Mouse (Mus musculus) embryonic facial prominence, embryonic 10.5 days (tissue): Measurements from ENCODE around the gene Fam234b. TPM values are rescaled to one million over a fixed set of nuclear protein-coding genes. Genes with fewer than 3 reads are reported as not detected.

ENCODE experiments used
- DNase-seq: peaks from one replicate; pipeline ENCODE4 v3.0.0-alpha.2; 2017; ENCODE audit warnings: low spot score
- H3K27ac ChIP-seq: fragments of 300-500 bp; sonication (generic); replicated peaks from 2 replicates; pipeline ENCODE4 v1.5.1; 2016; ENCODE audit warnings: mild to moderate bottlenecking
- H3K27me3 ChIP-seq: fragments of 300-500 bp; sonication (generic); replicated peaks from 2 replicates; pipeline ENCODE4 v1.6.1; 2016; ENCODE audit warnings: low read depth, mild to moderate bottlenecking; ENCODE audit not compliant: poor library complexity, severe bottlenecking
- H3K36me3 ChIP-seq: fragments of 300-500 bp; sonication (generic); replicated peaks from 2 replicates; pipeline ENCODE4 v1.6.1; 2016; ENCODE audit warnings: mild to moderate bottlenecking, moderate library complexity
- H3K4me1 ChIP-seq: fragments of 300-500 bp; sonication (generic); 2 replicates; pipeline ENCODE4 v1.6.1; 2016
- H3K4me3 ChIP-seq: fragments of 300-500 bp; sonication (generic); 2 replicates; pipeline ENCODE4 v1.5.1; 2016; ENCODE audit warnings: mild to moderate bottlenecking, moderate library complexity
- H3K9me3 ChIP-seq: fragments of 300-500 bp; sonication (generic); 2 replicates; pipeline ENCODE4 v1.6.1; 2016; ENCODE audit warnings: mild to moderate bottlenecking
- WGBS: fragments of 180-500 bp; shearing (Covaris S2); methylation state at CpG from one replicate; pipeline ENCODE4 v1.1.7; 2016; 5-methylcytosine and 5-hydroxymethylcytosine counted together
- polyA plus RNA-seq: library from polyadenylated mRNA; unstranded; fragments of >200 nt; fragmentation: Nextera tagmentation; extraction: Ambion mirVana; gene quantifications from 2 replicates; pipeline ENCODE4 v1.2.1, GENCODE M21; 2016

Fam234b gene
- polyA plus RNA-seq, 1 experiment from 2014 or later = 18.4 TPM

DNA sequence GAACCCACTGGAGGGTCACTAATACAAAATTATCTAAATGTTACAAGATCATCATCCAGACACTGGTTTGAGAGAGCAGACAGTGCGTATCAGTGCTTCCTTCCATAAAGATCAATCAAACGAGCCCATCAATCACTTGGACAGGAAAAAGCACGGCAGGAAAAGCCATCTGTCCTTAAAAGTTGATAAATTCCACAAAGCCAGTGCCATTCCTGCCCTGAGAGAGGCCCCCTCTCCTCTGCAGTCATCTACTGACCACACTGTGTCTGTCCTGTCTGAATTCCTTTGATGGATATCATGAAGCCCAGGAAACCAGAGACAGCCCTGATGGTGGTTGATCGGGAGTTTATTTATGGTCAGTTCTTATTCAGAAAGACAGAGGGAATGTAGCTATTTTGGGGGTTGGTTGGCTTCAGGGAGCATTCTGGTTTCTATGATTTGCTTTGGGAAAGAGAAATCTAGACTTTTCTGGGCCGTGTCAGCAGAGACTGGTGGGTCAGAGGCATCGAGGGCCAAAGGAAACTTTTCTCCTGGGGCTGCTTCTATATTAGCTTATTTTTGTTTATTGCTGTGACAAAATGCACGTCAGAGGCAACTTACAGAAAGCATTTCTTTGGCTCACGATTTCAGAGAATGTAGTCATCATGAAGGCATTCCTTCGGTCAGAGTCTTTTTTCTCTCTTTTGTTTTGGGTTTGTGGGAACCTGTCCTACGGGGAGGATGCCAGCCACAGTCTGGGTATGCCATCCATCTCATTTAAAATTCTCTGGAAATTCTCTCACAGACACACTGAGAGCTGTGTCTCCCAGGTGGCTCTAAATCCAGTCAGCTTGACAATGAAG lies 10.5 kb upstream of the Fam234b start:
- no peak overlapping the region for H3K4me3 ChIP-seq
- no peak overlapping the region for H3K27ac ChIP-seq
- 0 out of 2 replicates have a peak, but pooled peaks cover 6% of the 10 kb centered on the region for H3K27me3 ChIP-seq
- no peak for DNase-seq
- 72% methylated on average over 10 of the region's 10 CpGs for WGBS
- no peaks in the 10 kb centered on the region for H3K36me3 ChIP-seq
- H3K4me1 ChIP-seq = peaks cover 16% of the 10 kb centered on the region
- no peaks in the 10 kb centered on the region for H3K9me3 ChIP-seq

DNA sequence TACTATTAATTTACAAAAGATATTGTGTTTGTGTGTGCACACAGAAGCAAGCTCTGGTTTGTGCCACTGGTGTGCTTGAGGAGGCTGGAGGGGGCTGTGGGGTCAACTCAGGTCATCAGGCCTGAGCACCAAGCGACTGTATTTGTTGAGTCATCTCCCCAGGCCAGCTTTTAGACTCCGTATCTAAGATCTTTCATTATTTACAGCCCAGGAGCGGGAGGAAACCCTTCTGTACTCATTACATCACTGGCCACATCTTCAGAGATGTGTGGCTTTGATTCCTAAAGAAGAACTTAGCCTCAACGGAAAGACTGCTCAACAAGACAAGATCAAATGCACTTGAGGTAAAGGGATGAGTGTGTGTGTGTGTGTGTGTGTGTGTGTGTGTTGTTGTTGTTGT lies 9.1 kb upstream of the Fam234b start:
- no peak overlapping the region for H3K27ac ChIP-seq
- 78% methylated on average over 4 of the region's 4 CpGs for WGBS
- DNase-seq = no peak

DNA sequence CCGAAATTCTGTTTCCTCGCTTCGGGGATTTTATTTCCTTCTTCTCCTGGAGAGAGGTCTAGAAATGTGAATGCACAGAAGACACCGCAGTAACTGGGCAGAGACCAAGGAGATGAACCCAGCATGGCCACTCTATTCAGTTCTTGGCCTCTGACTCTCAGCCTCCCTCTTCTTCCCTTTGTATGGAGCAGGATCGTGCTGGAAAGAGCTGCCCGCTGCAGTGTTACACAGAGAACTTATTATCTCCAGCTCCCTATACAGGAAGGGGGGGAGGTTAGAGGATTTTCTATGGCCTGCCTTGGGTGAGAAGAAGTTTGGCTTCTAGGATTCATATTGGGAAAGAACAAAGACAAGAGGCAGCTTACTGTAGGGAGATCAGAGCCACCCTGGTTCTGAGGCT lies 7.7 kb upstream of the Fam234b start:
- WGBS = 62% methylated on average over 6 of the region's 6 CpGs
- peaks cover 4% of the 10 kb centered on the region; the same call in 1 of the 2 replicates for H3K27me3 ChIP-seq
- H3K9me3 ChIP-seq = no peaks in the 10 kb centered on the region
- H3K27ac ChIP-seq = peak overlapping the region; percentile 40; the same call in 1 of the 2 replicates
- H3K4me1 ChIP-seq = peaks cover 31% of the 10 kb centered on the region
- H3K36me3 ChIP-seq = no peaks in the 10 kb centered on the region
- no peak overlapping the region for H3K4me3 ChIP-seq
- DNase-seq = no peak

More for the DNA sequence above, 9.1 kb upstream of the Fam234b start:
- Histone ChIP-seq H3K4me1 (peaks cover 25% of the 10 kb centered on the region), H3K4me3 (no peak overlapping the region), H3K36me3 (no peaks in the 10 kb centered on the region), H3K27me3 (0 out of 2 replicates have a peak, but pooled peaks cover under 1% of the 10 kb centered on the region), H3K9me3 (no peaks in the 10 kb centered on the region)

DNA sequence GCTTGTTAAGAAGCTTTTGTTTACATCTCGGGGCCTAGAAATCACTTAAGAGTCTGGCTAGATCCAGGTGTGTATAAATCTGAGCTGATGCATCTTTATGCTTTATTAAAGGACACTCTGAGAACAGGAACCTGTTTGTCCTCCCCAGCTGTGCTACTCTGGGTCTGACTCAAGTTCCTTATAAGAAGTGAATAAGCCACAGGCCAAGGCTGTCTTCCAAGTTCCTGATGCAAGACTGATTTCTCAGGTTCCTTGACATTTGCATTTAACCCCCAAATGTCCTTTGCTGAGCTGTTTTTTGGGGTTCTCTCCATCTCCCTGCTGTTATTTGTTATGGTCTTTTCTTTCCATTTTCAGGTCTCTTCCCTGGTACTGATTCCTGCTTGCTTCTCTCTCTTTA lies 5.9 kb upstream of the Fam234b start:
- H3K9me3 ChIP-seq = no peaks in the 10 kb centered on the region
- WGBS = 87% methylated on average over 1 of the region's 1 CpGs
- peaks cover 12% of the 10 kb centered on the region; the same call in 1 of the 2 replicates for H3K27me3 ChIP-seq
- H3K4me3 ChIP-seq = no peak overlapping the region
- peaks cover 24% of the 10 kb centered on the region for H3K4me1 ChIP-seq
- DNase-seq = no peak
- H3K27ac ChIP-seq = no peak overlapping the region
- no peaks in the 10 kb centered on the region for H3K36me3 ChIP-seq

DNA sequence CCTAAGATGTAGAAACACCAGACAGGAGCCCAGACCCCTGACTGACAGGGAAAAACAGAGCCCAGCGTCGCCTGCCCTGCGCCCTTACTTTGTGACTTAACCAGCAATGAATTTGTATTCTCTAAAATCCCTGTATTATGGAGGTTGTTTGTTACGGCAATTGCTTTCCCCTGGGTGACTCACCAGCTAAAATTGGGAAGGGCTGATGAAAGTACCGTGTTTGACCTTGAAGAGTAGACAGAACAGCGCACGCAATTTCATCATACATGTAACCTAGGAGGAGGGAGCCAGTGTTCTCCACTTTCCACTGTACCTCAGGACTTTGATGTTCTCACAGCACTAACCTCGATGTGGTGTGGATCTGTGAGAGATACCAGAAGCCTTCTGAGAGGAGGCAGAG lies 4.8 kb upstream of the Fam234b start:
- no peak for DNase-seq
- Histone ChIP-seq H3K9me3 (no peaks in the 10 kb centered on the region), H3K27ac (no peak overlapping the region)

DNA sequence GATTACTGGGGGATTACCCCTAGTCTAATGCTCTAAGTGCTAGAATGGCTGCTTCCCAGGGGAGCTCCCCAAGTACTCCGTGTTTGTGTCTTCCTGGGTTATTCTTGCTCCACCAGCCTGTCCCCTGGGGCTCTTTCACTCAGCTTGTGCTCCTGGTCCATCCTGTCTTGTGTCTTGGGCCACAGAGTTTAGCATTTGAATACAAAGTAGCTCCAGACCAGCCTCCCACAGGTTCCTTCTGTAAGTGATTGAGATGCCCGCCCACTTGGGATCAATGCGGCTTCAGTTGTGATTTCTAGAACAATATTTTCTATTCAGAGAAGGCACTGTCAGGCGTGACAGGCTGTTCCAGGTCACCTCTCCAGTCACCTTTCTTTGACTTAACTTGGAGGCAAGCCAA lies 4.0 kb upstream of the Fam234b start:
- no peak for DNase-seq
- WGBS = 31% methylated on average over 4 of the region's 4 CpGs
- H3K4me1 ChIP-seq = peaks cover 31% of the 10 kb centered on the region

More for the DNA sequence above, 4.8 kb upstream of the Fam234b start:
- Histone ChIP-seq H3K4me3 (no peak overlapping the region), H3K36me3 (no peaks in the 10 kb centered on the region), H3K27me3 (peaks cover 12% of the 10 kb centered on the region; the same call in 1 of the 2 replicates), H3K4me1 (peaks cover 25% of the 10 kb centered on the region)
- 75% methylated on average over 8 of the region's 8 CpGs for WGBS

DNA sequence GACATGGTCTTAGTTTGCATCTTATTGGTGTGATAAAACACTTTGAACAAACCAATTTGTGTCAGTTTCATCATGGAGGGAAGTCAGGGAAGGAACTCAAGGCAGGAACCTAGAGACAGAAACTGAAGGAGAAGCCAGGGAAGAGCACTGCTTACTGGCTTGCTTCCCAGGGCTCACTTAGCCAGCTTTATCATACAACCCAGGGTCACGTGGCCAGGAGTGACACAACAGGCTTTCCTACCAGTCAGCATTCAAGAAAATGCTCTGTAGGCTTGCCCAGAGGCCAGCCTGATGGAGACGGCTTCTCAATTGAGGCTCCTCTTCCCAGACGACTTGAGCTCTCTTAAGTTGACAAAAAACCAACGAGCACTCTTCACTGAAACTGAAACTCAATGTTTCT lies 2.9 kb upstream of the Fam234b start:
- Histone ChIP-seq H3K27ac (no peak overlapping the region), H3K4me3 (no peak overlapping the region), H3K36me3 (no peaks in the 10 kb centered on the region), H3K4me1 (peaks cover 32% of the 10 kb centered on the region), H3K27me3 (peaks cover 12% of the 10 kb centered on the region; the same call in 1 of the 2 replicates), H3K9me3 (no peaks in the 10 kb centered on the region)
- no peak for DNase-seq
- WGBS = 83% methylated on average over 4 of the region's 4 CpGs

More for the DNA sequence above, 4.0 kb upstream of the Fam234b start:
- no peaks in the 10 kb centered on the region for H3K9me3 ChIP-seq
- H3K27me3 ChIP-seq = peaks cover 12% of the 10 kb centered on the region; the same call in 1 of the 2 replicates
- H3K4me3 ChIP-seq = no peak overlapping the region
- H3K27ac ChIP-seq = no peak overlapping the region
- H3K36me3 ChIP-seq = no peaks in the 10 kb centered on the region

DNA sequence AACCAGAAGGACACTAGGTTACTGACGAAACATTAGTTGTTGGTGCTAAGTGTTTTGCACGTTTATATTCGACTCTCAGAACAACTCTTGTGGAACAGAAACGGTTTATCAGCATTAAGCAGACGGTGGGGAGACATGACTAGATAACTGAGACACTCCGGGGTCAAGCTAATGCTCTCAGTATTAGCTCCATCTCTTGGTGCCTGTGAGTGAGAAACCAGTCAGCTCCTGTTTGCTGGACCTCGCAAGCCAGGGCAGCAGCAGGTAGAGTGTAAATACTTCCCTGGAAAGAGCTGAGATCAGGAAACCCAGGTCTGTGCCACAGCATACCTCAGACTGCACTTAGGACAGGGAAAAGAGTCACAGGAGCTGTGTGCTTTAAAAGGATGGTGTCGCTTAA lies 1.1 kb upstream of the Fam234b start:
- WGBS = 80% methylated on average over 8 of the region's 8 CpGs
- Histone ChIP-seq H3K9me3 (no peaks in the 10 kb centered on the region), H3K4me1 (peaks cover 28% of the 10 kb centered on the region), H3K27me3 (peaks cover 12% of the 10 kb centered on the region; the same call in 1 of the 2 replicates), H3K36me3 (no peaks in the 10 kb centered on the region), H3K27ac (no peak overlapping the region), H3K4me3 (no peak overlapping the region)
- no peak for DNase-seq

DNA sequence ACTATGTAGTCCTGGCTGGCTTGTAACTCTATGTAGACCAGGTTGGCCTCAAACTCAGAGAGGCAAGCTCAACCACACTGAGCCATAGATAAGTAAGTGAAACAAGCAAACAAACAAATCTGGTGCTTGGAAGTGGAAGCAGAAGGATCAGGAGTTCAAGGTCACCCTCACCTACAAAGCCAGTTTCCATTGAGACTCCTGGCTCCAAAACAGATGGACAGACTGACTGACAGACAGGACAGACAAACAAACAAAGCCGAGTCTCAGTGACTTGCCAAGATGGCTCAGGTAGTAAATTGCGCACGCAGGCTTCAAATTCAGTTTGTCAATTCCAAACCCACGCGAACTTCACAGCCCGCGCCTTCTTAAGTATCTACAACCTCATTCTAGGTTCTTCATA lies 331 bp upstream of the Fam234b start:
- WGBS = 21% methylated on average over 7 of the region's 7 CpGs
- Histone ChIP-seq H3K9me3 (no peaks in the 10 kb centered on the region), H3K27ac (peak overlapping the region; percentile 92), H3K4me3 (peak overlapping the region; percentile 91), H3K27me3 (peaks cover 12% of the 10 kb centered on the region; the same call in 1 of the 2 replicates), H3K36me3 (no peaks in the 10 kb centered on the region), H3K4me1 (peaks cover 28% of the 10 kb centered on the region)
- no peak for DNase-seq

DNA sequence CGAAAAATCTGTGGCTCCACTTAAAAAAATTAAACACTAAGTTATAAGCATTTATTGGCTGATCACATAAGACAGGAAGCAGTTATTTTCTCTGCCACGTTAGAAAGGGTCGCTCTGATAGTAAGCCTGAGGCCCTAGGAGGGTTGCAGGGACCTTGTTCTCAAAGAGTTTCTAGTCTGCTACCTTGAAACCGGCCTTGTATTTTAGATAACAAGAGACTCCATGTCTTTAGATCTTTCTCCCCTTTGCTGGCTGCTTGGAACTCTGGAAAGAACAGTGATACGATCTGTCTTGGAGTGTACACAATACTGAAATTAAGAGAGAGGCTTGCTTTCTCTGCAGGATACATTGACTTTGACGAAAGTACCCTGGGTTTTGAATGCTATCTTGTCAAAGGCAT lies 949 bp downstream of the Fam234b start:
- Histone ChIP-seq H3K36me3 (no peaks in the 10 kb centered on the region), H3K9me3 (no peaks in the 10 kb centered on the region), H3K4me1 (peaks cover 17% of the 10 kb centered on the region), H3K27me3 (peaks cover 12% of the 10 kb centered on the region; the same call in 1 of the 2 replicates), H3K27ac (no peak overlapping the region; the same call in 1 of the 2 replicates), H3K4me3 (peak overlapping the region; percentile 91)
- WGBS = 49% methylated on average over 6 of the region's 6 CpGs
- DNase-seq = no peak

DNA sequence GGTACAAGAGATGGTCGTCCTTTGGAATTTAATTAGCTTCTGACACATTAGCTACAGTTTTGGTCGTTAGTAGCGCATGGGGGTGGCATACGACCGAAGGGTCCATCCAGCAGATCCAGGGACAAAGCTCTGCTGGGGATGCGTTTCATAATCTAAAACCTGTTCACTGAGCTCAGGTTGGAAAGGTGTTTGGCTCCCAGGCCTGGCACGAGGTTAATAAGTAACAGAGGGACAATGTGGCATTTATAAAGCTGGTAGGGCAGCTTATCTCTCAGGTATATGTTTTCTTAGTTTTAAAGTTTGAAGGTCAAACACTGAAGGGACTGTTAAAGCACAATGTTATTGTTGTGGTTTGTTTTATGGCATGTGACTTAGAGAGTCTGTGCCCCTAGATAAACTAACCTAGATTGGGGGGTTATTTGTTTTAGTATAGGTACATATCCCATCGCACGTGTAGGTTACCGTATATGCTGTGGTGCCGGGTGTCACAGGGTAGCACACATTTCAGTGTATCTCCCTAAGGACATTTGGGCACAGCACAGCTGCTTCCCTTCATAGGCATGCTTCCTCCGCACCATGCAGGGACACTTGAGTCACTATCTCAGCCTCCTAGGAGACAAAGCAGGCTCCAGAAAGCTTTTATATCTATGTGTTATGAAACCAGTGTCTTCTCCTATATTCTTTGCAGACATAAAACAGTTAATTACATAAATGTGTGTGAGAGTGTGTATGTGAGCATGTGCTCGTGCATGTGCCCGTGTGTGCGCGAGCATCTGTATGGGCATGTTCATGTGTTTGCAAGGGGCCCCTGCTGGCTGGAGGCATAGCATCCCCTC lies 2.6 kb downstream of the Fam234b start:
- H3K36me3 ChIP-seq = no peaks in the 10 kb centered on the region
- WGBS = 89% methylated on average over 16 of the region's 16 CpGs
- DNase-seq = no peak

DNA sequence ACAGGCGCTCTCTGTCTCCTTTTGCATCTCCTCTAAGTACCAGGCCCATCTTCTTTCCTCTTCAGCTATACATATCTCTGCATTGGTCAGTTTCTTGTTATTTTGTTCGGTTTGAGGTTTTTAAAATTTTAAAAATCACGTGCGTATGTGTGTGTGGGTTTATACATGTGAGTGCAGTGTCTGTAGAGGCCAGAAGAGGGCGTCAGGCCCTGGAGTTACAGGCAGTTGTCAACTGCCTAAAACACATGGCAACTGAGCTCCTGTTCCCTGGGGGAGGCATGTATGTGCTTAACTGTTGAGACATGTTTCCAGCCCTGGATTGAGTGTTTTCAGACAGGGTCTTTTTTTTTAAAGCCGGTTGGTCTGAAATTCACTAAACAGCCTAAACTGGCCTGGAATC lies 4.9 kb downstream of the Fam234b start:
- Histone ChIP-seq H3K4me3 (no peak overlapping the region), H3K27ac (no peak overlapping the region), H3K27me3 (no peaks in the 10 kb centered on the region), H3K9me3 (no peaks in the 10 kb centered on the region), H3K36me3 (no peaks in the 10 kb centered on the region), H3K4me1 (peaks cover 9% of the 10 kb centered on the region)
- no peak for DNase-seq
- WGBS = 87% methylated on average over 6 of the region's 6 CpGs

More for the DNA sequence above, 2.6 kb downstream of the Fam234b start:
- Histone ChIP-seq H3K9me3 (no peaks in the 10 kb centered on the region), H3K27ac (no peak overlapping the region), H3K4me1 (peaks cover 13% of the 10 kb centered on the region), H3K27me3 (peaks cover 6% of the 10 kb centered on the region; the same call in 1 of the 2 replicates), H3K4me3 (no peak overlapping the region)
